Mouse (Mus musculus) embryonic fibroblast, embryonic 13.5 days (primary cell): Measurements from ENCODE around the gene Wfdc12.

ENCODE experiments used
- CTCF ChIP-seq: IDR thresholded peaks from 2 replicates; pipeline ENCODE4 v1.5.1; 2011; ENCODE audit warnings: mild to moderate bottlenecking, control low read depth, low read length, moderate library complexity, borderline replicate concordance; ENCODE audit not compliant: insufficient read depth
- POLR2A ChIP-seq: IDR thresholded peaks from 2 replicates; pipeline ENCODE4 v1.6.1; 2011; ENCODE audit warnings: low read depth, mild to moderate bottlenecking, control low read depth, low read length, moderate library complexity

DNA sequence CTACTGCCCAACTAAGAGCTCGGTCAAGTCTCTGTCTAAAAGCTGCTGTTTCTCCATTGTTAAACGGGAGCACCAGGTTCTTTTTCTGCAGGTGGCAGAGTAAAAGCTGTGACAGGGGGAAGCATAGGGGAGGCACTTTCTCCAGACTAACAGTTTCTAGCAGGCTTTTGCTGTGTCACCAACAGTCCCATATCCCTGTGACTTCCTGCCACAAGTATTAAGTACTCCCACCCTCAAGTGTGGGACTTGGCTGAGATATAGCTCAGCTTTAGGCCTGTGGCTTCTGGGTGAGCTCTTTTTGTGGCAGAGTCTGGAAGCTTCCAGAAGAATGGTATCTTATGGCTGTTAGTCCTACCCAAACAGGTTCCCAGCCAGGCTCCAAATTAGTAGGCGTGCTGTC lies 14.6 kb downstream of the Wfdc12 start:
- TF ChIP-seq POLR2A (no peak), CTCF (no peak)
